Mouse (Mus musculus) liver, embryonic 15.5 days (tissue): ENCODE measurements around the gene Mcm5. TPM values are rescaled to one million over a fixed set of nuclear protein-coding genes. Genes with fewer than 3 reads are reported as not detected.
A peak's percentile ranks its signal among the peaks of the same experiment; 100 is the strongest.

Experiments
- ATAC-seq: fragments of 200-750 bp; cut with Nextera tagmentation; 2 replicates; pipeline ENCODE4 v1.8.0; 2017; ENCODE audit warnings: moderate number of reproducible peaks, mild to moderate bottlenecking, moderate library complexity; ENCODE audit not compliant: insufficient read depth
- H3K27ac ChIP-seq: fragments of 300-500 bp; sonication (generic); replicated peaks from 2 replicates; pipeline ENCODE4 v1.5.1; 2015; ENCODE audit warnings: mild to moderate bottlenecking, inconsistent platforms
- H3K27me3 ChIP-seq: fragments of 300-500 bp; sonication (generic); 2 replicates; pipeline ENCODE4 v1.6.1; 2015; ENCODE audit warnings: mild to moderate bottlenecking, inconsistent platforms
- H3K36me3 ChIP-seq: fragments of 300-500 bp; sonication (generic); replicated peaks from 2 replicates; pipeline ENCODE4 v1.6.1; 2015; ENCODE audit warnings: moderate library complexity, mild to moderate bottlenecking, inconsistent platforms
- H3K4me1 ChIP-seq: fragments of 300-500 bp; sonication (generic); replicated peaks from 2 replicates; pipeline ENCODE4 v1.6.1; 2015; ENCODE audit warnings: inconsistent platforms
- H3K4me2 ChIP-seq: fragments of 300-500 bp; sonication (generic); 2 replicates; pipeline ENCODE4 v1.6.1; 2015; ENCODE audit warnings: moderate library complexity, mild to moderate bottlenecking, inconsistent platforms
- H3K4me3 ChIP-seq: fragments of 300-500 bp; sonication (generic); replicated peaks from 2 replicates; pipeline ENCODE4 v1.5.1; 2015; ENCODE audit warnings: mild to moderate bottlenecking, inconsistent platforms
- H3K9ac ChIP-seq: fragments of 300-500 bp; sonication (generic); 2 replicates; pipeline ENCODE4 v1.6.1; 2015; ENCODE audit warnings: moderate library complexity, mild to moderate bottlenecking, inconsistent platforms
- H3K9me3 ChIP-seq: fragments of 300-500 bp; sonication (generic); replicated peaks from 2 replicates; pipeline ENCODE4 v1.6.1; 2016; ENCODE audit warnings: inconsistent platforms
- WGBS: fragments of 180-500 bp; shearing (Covaris S2); methylation state at CpG from one replicate; pipeline ENCODE4 v1.1.7; 2015; ENCODE audit warnings: mixed read lengths; ENCODE audit not compliant: insufficient replicate concordance; 5-methylcytosine and 5-hydroxymethylcytosine counted together
- polyA plus RNA-seq: library from polyadenylated mRNA; unstranded; fragments of >200 nt; fragmentation: Nextera tagmentation; extraction: Ambion mirVana; gene quantifications from 2 replicates; pipeline ENCODE4 v1.2.1, GENCODE M21; 2015

Mcm5 gene
- polyA plus RNA-seq, 1 experiment from 2014 or later, result 154 TPM

DNA sequence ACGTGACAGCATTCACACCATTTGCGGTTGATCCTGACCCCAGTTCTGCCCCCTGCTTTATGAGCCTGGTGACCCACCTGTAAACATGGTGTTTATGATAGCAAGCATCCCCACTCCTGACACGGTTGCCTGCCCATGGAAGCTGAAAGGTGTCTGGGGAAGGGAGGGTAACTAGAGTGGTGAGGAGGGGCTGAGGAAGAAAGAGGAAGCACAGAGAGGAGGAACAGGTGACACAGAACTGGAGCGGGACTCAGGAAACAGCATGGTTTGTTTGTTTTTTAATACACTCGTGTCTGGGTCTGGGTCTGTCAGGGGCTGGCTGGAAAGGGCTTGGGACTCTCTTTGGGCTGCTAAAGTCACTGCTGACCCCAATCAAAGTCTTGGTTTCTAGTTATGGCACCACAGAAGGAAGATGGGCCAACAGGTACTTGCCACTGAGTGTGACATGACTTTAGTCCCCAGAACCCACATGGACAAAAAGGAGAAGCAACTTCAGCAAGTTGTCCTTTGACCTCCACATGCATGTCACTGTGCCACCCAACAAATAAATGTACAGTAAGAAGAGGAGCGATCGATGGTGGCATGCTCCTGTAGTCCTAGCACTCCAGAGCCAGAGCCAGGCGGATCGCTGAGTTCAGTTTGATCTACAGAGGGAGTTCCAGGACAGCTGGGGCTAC is 27.9 kb upstream of the Mcm5 start:
- no peak for ATAC-seq
- Histone ChIP-seq H3K36me3 (no peaks in the 10 kb centered on the region), H3K9ac (no peak overlapping the region), H3K27me3 (0 out of 2 replicates have a peak, but pooled peaks cover 13% of the 10 kb centered on the region), H3K4me2 (no peak overlapping the region), H3K9me3 (no peaks in the 10 kb centered on the region), H3K4me3 (no peak overlapping the region), H3K27ac (no peak overlapping the region), H3K4me1 (peaks cover 63% of the 10 kb centered on the region)
- WGBS, result 54% methylated on average over 9 of the region's 9 CpGs

DNA sequence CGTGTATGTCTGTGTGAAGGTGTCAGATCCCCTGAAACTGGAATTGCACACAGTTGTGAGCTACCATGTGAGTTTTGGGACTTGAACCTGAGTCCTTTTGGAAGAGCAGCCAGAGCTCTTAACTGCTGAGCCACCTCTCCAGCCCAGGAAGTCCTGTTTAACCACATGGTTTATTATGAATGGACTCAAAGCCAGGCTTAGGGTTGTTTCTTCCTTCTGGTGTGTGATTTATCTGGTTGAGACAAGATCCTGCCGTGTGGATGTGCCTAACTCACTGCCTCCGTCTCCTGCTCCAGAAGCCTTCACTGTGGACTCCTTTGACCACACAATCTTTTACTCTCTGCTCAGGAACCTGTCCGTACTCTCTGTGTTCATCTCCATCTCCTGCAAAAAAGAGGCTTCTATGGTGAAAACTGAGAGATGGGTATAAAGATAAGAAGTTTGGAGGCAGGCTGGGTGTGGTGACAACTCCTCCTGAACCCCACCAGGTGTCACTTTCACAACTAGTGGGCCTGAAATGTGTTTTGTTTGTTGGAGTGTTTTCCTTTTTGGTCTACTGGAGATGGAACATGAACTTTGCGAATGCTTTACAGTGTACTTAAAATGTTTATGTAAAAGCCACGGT is 27.1 kb upstream of the Mcm5 start:
- Histone ChIP-seq H3K4me1 (peaks cover 66% of the 10 kb centered on the region), H3K9me3 (no peaks in the 10 kb centered on the region), H3K4me3 (no peak overlapping the region), H3K27ac (peak overlapping the region; percentile 26; the same call in 1 of the 2 replicates), H3K9ac (no peak overlapping the region), H3K27me3 (0 out of 2 replicates have a peak, but pooled peaks cover 13% of the 10 kb centered on the region), H3K36me3 (no peaks in the 10 kb centered on the region), H3K4me2 (0 out of 2 replicates have a peak overlapping the region, but pooled peaks have one; percentile 71)
- WGBS, result 52% methylated on average over 6 of the region's 6 CpGs
- ATAC-seq, result no peak

DNA sequence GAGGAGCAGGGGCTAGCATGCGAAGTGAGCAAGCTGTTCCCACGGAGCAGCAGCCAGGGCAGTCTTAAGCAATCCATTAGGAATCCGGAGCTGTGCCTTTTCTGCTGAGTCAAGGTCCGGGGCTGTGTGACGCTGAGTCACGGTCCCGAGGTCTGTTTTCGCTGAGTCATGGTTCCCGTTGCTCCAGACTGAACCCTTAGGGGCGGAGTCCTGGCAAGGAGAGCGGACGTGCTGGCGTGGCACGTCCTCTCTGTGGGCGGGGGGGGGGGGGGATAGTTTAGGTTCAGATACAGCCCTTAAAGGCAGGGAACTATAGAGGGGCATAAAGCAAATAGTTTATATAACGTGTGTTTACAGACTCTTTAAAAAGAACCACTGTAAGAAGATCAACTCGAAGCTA is 25.5 kb upstream of the Mcm5 start:
- H3K27me3 ChIP-seq, result peaks cover 14% of the 10 kb centered on the region; the same call in 1 of the 2 replicates
- ATAC-seq, result peak; percentile 94
- H3K36me3 ChIP-seq, result no peaks in the 10 kb centered on the region
- WGBS, result 3% methylated on average over 17 of the region's 17 CpGs
- H3K4me2 ChIP-seq, result peak overlapping the region; percentile 71
- no peaks in the 10 kb centered on the region for H3K9me3 ChIP-seq
- peak overlapping the region; percentile 87 for H3K27ac ChIP-seq
- H3K4me1 ChIP-seq, result peaks cover 64% of the 10 kb centered on the region
- peak overlapping the region; percentile 54 for H3K9ac ChIP-seq
- H3K4me3 ChIP-seq, result peak overlapping the region; percentile 55

DNA sequence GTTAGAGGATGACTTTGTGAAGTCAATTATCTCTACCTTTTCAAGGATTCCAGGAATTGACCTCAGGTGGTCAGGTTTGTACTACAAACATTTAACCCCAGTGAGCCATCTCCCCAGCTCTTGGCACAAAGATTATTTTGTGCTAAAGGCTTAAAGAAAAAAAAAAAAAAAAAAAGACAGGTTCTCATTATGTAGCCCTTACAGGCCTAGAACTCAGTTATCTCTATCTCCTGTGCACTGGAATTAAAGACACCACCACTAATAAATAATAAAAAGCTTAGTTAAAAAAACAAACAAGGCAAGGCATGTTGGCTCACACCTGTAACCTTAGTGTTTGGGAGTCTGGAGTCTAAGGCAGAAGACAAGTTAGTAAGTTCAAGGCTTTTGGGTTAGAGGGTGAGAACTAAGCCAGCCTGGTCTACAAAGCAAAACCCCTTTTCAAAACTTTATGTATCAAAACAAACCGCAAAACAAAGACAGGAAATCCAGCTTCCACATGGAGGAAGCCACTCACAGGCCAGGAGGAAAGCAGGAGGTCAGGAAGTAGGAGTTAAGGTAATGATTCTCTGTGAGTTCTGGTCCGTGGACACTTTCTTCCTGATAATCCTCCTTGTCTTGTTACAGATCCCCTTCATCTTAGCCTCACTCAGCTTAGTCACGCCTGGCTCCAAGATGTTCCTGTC is 24.8 kb upstream of the Mcm5 start:
- ATAC-seq, result no peak
- 40% methylated on average over 3 of the region's 3 CpGs for WGBS
- peaks cover 68% of the 10 kb centered on the region for H3K4me1 ChIP-seq
- no peak overlapping the region for H3K4me3 ChIP-seq
- peak overlapping the region; percentile 71 for H3K4me2 ChIP-seq
- H3K36me3 ChIP-seq, result no peaks in the 10 kb centered on the region
- no peak overlapping the region for H3K9ac ChIP-seq
- peak overlapping the region; percentile 57 for H3K27ac ChIP-seq
- peaks cover 20% of the 10 kb centered on the region; the same call in 1 of the 2 replicates for H3K27me3 ChIP-seq
- no peaks in the 10 kb centered on the region for H3K9me3 ChIP-seq

DNA sequence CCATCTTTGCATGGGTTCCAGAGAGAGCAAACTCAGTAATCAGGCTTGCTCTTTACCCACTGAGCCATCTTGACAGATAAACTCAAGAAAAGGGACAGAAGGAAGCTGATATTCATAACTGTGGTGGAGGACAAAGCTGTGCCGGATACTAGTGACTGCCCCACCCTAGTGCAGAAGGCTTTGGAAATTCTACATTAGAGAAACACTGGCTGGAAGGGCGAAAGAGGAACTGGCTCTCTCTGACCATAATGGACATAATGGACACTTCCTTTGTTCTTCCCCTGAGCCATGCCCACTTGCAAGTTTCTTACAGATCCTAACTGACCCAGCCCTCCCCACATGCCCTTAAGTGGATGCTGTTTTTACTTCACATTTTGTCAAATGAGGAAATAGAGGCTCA is 23.4 kb upstream of the Mcm5 start:
- no peak overlapping the region for H3K9ac ChIP-seq
- H3K27me3 ChIP-seq, result peaks cover 30% of the 10 kb centered on the region
- H3K4me2 ChIP-seq, result no peak overlapping the region
- H3K9me3 ChIP-seq, result no peaks in the 10 kb centered on the region
- peak overlapping the region; percentile 57; the same call in 1 of the 2 replicates for H3K27ac ChIP-seq
- H3K4me1 ChIP-seq, result peaks cover 69% of the 10 kb centered on the region
- no peak overlapping the region for H3K4me3 ChIP-seq
- ATAC-seq, result no peak
- H3K36me3 ChIP-seq, result no peaks in the 10 kb centered on the region
- 26% methylated on average over 2 of the region's 2 CpGs for WGBS

DNA sequence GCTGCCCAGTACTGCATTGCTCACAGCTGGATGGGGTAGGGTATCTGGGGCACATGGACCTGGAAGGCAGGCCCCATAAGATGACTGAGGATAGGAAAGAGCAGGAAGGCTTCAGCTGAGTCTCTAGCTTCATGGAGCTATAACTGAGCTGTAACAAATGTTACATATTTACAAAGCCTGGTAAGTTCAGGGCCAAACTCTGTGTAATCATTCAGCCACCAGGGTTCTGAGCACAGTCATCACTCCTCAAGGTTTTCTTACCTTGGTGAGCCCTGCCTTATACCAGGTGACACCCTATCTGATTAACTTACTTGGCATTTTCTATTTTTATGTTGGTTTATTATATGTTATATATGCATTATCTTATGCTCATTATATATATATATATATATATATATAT is 22.2 kb upstream of the Mcm5 start:
- Histone ChIP-seq H3K27ac (no peak overlapping the region), H3K4me2 (no peak overlapping the region), H3K4me1 (peaks cover 63% of the 10 kb centered on the region), H3K9ac (no peak overlapping the region), H3K36me3 (no peaks in the 10 kb centered on the region), H3K4me3 (no peak overlapping the region), H3K27me3 (peaks cover 33% of the 10 kb centered on the region), H3K9me3 (no peaks in the 10 kb centered on the region)
- ATAC-seq, result no peak

DNA sequence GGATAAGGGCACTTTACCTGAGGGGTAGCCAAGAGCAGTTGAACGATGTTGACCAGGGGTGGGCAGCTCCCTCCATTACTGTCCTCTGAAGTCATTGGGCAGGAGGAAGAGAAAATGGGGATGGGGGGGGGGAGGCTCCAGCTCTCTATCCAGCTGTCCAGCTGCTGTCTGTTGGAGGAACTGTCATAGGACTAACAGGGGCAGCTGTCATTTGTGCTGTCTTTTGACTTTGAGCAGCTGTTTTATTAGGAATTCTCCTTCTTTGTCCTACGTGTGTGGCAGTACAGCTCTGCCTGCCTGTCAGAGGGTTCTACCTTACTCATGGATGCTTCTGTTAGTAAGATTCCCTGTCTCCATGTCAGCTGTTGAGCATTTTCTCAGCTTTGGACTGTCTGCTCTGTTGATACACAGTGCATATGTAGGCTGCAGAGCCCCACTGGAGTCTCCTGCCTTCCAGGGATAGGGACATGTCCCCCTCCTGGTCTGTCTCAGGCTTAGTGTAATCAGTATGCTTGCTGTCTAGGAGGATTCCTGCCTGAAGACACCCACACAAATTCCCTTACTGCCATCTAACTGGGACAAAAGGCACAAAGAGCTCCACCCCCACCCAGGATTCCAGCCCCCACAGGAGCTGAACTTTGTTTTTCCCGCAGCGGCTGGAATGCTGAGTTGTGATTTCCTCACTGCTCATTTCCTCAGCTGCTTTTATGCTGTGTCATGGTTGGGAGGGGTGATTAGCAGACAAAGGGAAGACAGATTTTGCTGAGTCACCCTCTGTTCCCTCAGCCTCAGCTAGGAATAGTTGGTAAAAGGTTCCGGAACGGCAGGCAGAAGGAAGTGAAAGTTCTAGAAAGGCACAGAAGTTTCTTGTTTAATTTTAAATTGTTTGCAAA is 20.1 kb upstream of the Mcm5 start:
- H3K4me1 ChIP-seq, result peaks cover 52% of the 10 kb centered on the region
- peaks cover 53% of the 10 kb centered on the region for H3K27me3 ChIP-seq
- 10% methylated on average over 6 of the region's 6 CpGs for WGBS
- H3K4me2 ChIP-seq, result peak overlapping the region; percentile 37
- peak overlapping the region; percentile 65 for H3K27ac ChIP-seq
- no peaks in the 10 kb centered on the region for H3K9me3 ChIP-seq
- no peak overlapping the region for H3K4me3 ChIP-seq
- ATAC-seq, result peak; percentile 53
- no peak overlapping the region for H3K9ac ChIP-seq
- H3K36me3 ChIP-seq, result no peaks in the 10 kb centered on the region

- Histone ChIP-seq H3K4me2 (no peak overlapping the region), H3K4me3 (no peak overlapping the region), H3K9ac (no peak overlapping the region), H3K9me3 (no peaks in the 10 kb centered on the region), H3K4me1 (peaks cover 36% of the 10 kb centered on the region), H3K27ac (no peak overlapping the region), H3K27me3 (peaks cover 68% of the 10 kb centered on the region), H3K36me3 (no peaks in the 10 kb centered on the region)
- 55% methylated on average over 4 of the region's 4 CpGs for WGBS
- ATAC-seq, result no peak
Observed at GRCm38 (mm10) chr8:75090781-75091365, 18.5 kb upstream of the Mcm5 start.

DNA sequence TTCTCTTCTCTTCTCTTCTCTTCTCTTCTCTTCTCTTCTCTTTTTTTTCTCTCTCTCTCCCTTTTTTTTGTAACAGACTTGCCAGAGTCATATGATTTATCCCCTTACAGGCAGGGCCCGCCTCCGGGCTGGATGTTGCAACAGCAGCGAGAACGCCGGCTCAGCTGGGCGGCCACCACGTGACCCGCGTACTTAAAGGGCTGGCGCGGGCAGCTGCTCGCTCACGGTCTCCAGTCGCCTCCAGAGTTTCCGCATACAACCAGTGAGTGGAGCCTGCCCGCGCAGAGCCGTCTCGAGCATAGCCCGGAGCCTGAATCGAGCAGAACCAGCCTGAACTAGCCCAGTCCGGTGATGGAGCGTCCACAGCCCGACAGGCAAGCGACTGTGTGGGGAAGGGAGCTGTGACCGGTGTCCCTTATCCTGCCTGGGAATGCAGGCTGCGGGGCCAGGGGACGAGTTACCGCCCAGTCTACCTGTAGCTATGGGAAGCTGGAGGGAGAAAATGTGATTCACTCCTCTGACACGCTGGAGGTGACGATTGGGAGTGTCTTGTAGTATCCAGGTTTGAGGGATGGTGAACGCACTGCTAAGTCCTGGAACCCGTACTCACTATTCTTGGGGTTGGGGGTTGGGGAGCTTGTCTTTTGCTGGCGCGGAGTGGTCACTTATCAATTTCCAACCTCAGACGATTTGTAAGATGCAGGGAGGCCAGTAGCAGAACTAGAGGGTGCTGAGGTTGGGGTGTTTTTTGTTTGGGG is 15.8 kb upstream of the Mcm5 start, which contains the start of gene Hmox1:
Hmox1 (plus strand) TSS at position 223 of the 758 bp plus-strand sequence.
- H3K9ac ChIP-seq, result peak within 1 kb of the TSS; percentile 32; the same call in 1 of the 2 replicates
- H3K36me3 ChIP-seq, result no peaks in the 10 kb centered on the region
- peak within 1 kb of the TSS; percentile 61 for H3K4me3 ChIP-seq
- ATAC-seq, result peak; percentile 62
- H3K4me1 ChIP-seq, result peaks cover 27% of the 10 kb centered on the region
- H3K27me3 ChIP-seq, result peaks cover 74% of the 10 kb centered on the region
- no peaks in the 10 kb centered on the region for H3K9me3 ChIP-seq
- WGBS, result 1% methylated on average over 36 of the region's 36 CpGs
- H3K4me2 ChIP-seq, result peak within 1 kb of the TSS; percentile 69
- 0 out of 2 replicates have a peak within 1 kb of the TSS, but pooled peaks have one; percentile 25 for H3K27ac ChIP-seq

DNA sequence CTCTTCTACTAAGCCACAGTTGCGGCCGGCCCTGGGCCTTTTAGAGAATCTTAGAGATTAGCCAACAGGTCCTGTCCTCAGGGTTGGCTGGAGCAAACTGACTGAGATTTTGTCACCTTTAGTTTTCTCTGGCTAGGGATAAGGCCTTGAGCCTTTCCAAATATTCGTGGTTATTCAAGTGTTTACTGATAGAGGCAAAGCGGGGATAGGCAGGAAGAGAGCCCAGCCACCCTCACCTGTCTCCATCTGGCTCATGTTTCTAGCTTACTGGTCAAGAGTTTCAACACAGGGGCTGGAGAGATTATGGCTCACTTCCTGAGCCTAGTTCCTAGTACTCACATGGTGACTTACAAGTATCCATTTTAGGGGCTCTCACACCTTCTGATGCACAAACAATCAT is 6.4 kb upstream of the Mcm5 start:
- Histone ChIP-seq H3K36me3 (no peaks in the 10 kb centered on the region), H3K9ac (no peak overlapping the region), H3K4me1 (peaks cover under 1% of the 10 kb centered on the region; the same call in 1 of the 2 replicates), H3K27ac (no peak overlapping the region), H3K4me2 (no peak overlapping the region), H3K27me3 (0 out of 2 replicates have a peak, but pooled peaks cover 2% of the 10 kb centered on the region), H3K9me3 (no peaks in the 10 kb centered on the region), H3K4me3 (no peak overlapping the region)
- WGBS, result 73% methylated on average over 4 of the region's 4 CpGs
- ATAC-seq, result no peak
